Mouse (Mus musculus): ENCODE measurements around the gene Atrn. TPM values are rescaled to one million over a fixed set of nuclear protein-coding genes. Genes with fewer than 3 reads are reported as not detected.

Atrn gene
- polyA plus RNA-seq, 1 experiment, result 59.3 TPM

DNA sequence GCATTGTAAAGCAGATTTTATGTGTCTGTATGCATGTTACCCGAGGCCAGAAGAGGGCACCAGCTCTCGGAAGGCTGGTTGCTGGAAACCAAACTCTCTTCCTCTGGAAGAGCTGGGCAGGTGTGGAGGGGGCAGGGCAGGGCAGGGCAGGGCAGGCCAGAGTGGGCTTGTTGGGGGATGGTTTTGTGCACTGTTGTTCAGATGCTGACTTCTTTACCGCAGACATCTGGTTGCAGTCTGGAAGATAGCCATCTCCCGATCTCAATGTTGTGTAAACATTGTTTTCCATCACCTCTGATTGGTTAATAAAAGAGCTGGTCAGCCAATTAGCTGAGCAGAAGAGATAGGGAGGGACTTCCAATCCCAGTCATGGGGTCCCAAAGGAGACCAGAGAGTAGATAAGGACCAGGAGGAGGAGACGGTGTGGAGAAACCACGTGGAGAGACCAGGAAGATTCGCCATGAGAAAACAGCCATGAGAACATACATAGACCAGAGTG, 138.1 kb downstream of the Atrn start:
- no peak overlapping the region for H3K27ac ChIP-seq (ENCODE audit: insufficient read depth, low read length)
- 0 out of 2 replicates have a peak, but pooled peaks have one; percentile 18 for TF ChIP-seq CTCF (IDR thresholded peaks at IDR 0.05; ENCODE audit: extremely low read depth, insufficient read depth, low read length)
- TF ChIP-seq POLR2A (IDR thresholded peaks at IDR 0.05; ENCODE audit: extremely low read depth, insufficient read depth, low read length), result no peak

DNA sequence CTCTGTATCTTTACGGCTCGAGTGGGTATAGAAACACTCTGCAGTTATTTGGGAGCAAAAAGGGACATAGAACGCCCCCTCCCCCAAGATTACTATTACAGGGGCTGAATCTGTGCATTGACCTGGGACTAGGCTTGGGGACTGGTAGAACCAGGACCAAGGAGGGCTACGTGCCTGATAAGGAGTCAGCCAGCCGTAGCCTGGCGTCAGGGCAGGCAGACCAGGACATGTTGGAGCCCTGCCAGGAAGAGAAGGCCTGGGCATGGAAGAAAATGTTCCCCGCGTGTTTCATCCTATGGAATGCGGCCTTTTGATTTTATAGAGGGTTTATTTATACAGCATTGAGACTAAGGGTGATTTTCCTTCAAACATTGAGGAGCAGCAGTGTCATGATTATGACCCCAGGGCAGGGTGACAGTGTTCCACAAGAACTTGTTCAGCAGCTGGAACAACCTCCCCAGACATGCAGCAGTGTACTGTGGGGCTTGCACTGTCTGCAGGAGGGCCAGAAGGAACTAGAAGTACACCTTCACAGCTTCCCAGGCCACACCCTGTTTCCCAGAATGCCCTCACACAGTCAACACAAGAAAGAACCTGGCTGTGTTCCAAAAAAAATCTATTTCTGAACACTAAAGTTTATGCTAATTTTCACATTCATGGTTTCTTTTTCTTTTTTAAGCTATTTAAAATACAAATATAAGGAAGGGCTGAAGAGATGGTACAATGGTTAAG, 138.9 kb downstream of the Atrn start:
- Histone ChIP-seq H3K4me1 (ENCODE audit: control insufficient read depth, insufficient read depth, low read length) (peaks cover 2% of the 10 kb centered on the region; the same call in 1 of the 2 replicates), H3K27ac (ENCODE audit: insufficient read depth, low read length) (no peak overlapping the region), H3K4me3 (ENCODE audit: insufficient read depth, low read length) (no peak overlapping the region)
- TF ChIP-seq POLR2A (IDR thresholded peaks at IDR 0.05; ENCODE audit: extremely low read depth, insufficient read depth, low read length), result no peak
- no peak for TF ChIP-seq CTCF (IDR thresholded peaks at IDR 0.05; ENCODE audit: extremely low read depth, insufficient read depth, low read length)

More for the DNA sequence above, 138.1 kb downstream of the Atrn start:
- Histone ChIP-seq H3K4me3 (ENCODE audit: insufficient read depth, low read length) (no peak overlapping the region), H3K4me1 (ENCODE audit: control insufficient read depth, insufficient read depth, low read length) (peaks cover 4% of the 10 kb centered on the region; the same call in 1 of the 2 replicates)

- TF ChIP-seq CTCF (IDR thresholded peaks at IDR 0.05; ENCODE audit: extremely low read depth, insufficient read depth, low read length) (no peak), POLR2A (IDR thresholded peaks at IDR 0.05; ENCODE audit: extremely low read depth, insufficient read depth, low read length) (no peak)
- no peak overlapping the region for H3K4me3 ChIP-seq (ENCODE audit: insufficient read depth, low read length)
- H3K4me1 ChIP-seq (ENCODE audit: control insufficient read depth, insufficient read depth, low read length), result no peaks in the 10 kb centered on the region
- no peak overlapping the region for H3K27ac ChIP-seq (ENCODE audit: insufficient read depth, low read length)
Measured at GRCm38 (mm10) chr2:131046025-131046424, 139.7 kb downstream of the Atrn start.

DNA sequence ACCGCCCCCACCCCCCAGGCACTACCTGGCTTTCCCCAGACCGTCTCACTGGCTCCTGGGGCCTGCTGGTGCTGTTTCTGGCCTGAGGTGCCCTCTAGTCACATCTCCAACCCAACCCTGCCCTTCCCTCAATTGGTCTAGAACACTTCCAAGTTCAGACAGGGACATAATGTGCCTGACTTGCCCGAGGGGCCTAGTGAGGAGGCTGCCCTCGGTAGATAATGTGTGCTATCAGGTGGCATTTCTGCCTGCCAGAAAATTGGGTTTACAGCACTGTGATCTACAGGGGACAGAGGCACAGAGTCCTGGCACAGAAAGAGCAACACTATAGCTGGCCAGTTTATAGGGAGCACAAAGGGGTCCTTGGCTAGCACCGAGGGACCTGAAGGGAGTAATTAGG, 145.7 kb downstream of the Atrn start:
- Histone ChIP-seq H3K4me3 (ENCODE audit: insufficient read depth, low read length) (no peak overlapping the region), H3K4me1 (ENCODE audit: control insufficient read depth, insufficient read depth, low read length) (no peaks in the 10 kb centered on the region), H3K27ac (ENCODE audit: insufficient read depth, low read length) (no peak overlapping the region)
- no peak for TF ChIP-seq POLR2A (IDR thresholded peaks at IDR 0.05; ENCODE audit: extremely low read depth, insufficient read depth, low read length)
- TF ChIP-seq CTCF (IDR thresholded peaks at IDR 0.05; ENCODE audit: extremely low read depth, insufficient read depth, low read length), result no peak

- Histone ChIP-seq H3K27ac (ENCODE audit: insufficient read depth, low read length) (no peak overlapping the region), H3K4me1 (ENCODE audit: control insufficient read depth, insufficient read depth, low read length) (no peaks in the 10 kb centered on the region), H3K4me3 (ENCODE audit: insufficient read depth, low read length) (no peak overlapping the region)
- no peak for TF ChIP-seq CTCF (IDR thresholded peaks at IDR 0.05; ENCODE audit: extremely low read depth, insufficient read depth, low read length)
- TF ChIP-seq POLR2A (IDR thresholded peaks at IDR 0.05; ENCODE audit: extremely low read depth, insufficient read depth, low read length), result no peak
Measured at GRCm38 (mm10) chr2:131052862-131053418, 146.6 kb downstream of the Atrn start.

GRCm38 (mm10) chr2:131053851-131054645, 147.8 kb downstream of the Atrn start:
- TF ChIP-seq CTCF (IDR thresholded peaks at IDR 0.05; ENCODE audit: extremely low read depth, insufficient read depth, low read length), result no peak
- no peak for TF ChIP-seq POLR2A (IDR thresholded peaks at IDR 0.05; ENCODE audit: extremely low read depth, insufficient read depth, low read length)
- Histone ChIP-seq H3K27ac (ENCODE audit: insufficient read depth, low read length) (no peak overlapping the region), H3K4me1 (ENCODE audit: control insufficient read depth, insufficient read depth, low read length) (0 out of 2 replicates have a peak, but pooled peaks cover 2% of the 10 kb centered on the region), H3K4me3 (ENCODE audit: insufficient read depth, low read length) (no peak overlapping the region)

- TF ChIP-seq POLR2A (IDR thresholded peaks at IDR 0.05; ENCODE audit: extremely low read depth, insufficient read depth, low read length) (no peak), CTCF (IDR thresholded peaks at IDR 0.05; ENCODE audit: extremely low read depth, insufficient read depth, low read length) (no peak)
- Histone ChIP-seq H3K4me3 (ENCODE audit: insufficient read depth, low read length) (no peak overlapping the region), H3K27ac (ENCODE audit: insufficient read depth, low read length) (no peak overlapping the region), H3K4me1 (ENCODE audit: control insufficient read depth, insufficient read depth, low read length) (peaks cover 3% of the 10 kb centered on the region; the same call in 1 of the 2 replicates)
Measured at GRCm38 (mm10) chr2:131054646-131055264, 148.5 kb downstream of the Atrn start.

GRCm38 (mm10) chr2:131055631-131056030, 149.3 kb downstream of the Atrn start:
- TF ChIP-seq CTCF (IDR thresholded peaks at IDR 0.05; ENCODE audit: extremely low read depth, insufficient read depth, low read length) (peak; percentile 62), POLR2A (IDR thresholded peaks at IDR 0.05; ENCODE audit: extremely low read depth, insufficient read depth, low read length) (no peak)
- Histone ChIP-seq H3K4me3 (ENCODE audit: insufficient read depth, low read length) (no peak overlapping the region), H3K27ac (ENCODE audit: insufficient read depth, low read length) (no peak overlapping the region), H3K4me1 (ENCODE audit: control insufficient read depth, insufficient read depth, low read length) (peaks cover 3% of the 10 kb centered on the region; the same call in 1 of the 2 replicates)

DNA sequence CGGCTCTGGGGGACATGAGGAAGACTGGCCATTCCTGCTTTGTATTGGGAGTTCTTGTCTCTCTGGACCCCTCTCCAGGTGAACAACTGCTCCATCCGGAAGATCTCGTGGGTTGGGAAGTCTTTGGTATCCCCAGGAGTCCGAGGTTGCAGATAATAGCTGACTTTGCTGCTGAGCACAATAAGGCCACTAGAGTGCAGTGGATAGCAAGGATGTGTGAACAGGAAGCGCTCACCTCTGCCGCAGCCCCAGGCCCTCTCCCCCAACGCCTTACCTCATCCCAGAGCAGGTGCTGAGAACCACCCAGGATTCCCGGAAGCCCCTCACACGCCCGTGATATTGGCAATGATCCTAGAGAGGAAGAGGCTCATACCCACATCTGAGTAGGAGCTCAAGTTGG, 149.9 kb downstream of the Atrn start:
- TF ChIP-seq POLR2A (IDR thresholded peaks at IDR 0.05; ENCODE audit: extremely low read depth, insufficient read depth, low read length) (no peak), CTCF (IDR thresholded peaks at IDR 0.05; ENCODE audit: extremely low read depth, insufficient read depth, low read length) (peak; percentile 67)
- peaks cover 3% of the 10 kb centered on the region; the same call in 1 of the 2 replicates for H3K4me1 ChIP-seq (ENCODE audit: control insufficient read depth, insufficient read depth, low read length)
- H3K27ac ChIP-seq (ENCODE audit: insufficient read depth, low read length), result no peak overlapping the region

More for the DNA sequence above, 149.9 kb downstream of the Atrn start:
- H3K4me3 ChIP-seq (ENCODE audit: insufficient read depth, low read length), result no peak overlapping the region

Data from cortical plate, adult 2 months (tissue).